Mouse (Mus musculus): ENCODE measurements at regions not wholly inside any gene's neighbourhood (a gene's known extent, or its start where the extent isn't known, plus 50 kb on each side); places are given as distances from the start of the nearest gene placed in this dataset.

DNA sequence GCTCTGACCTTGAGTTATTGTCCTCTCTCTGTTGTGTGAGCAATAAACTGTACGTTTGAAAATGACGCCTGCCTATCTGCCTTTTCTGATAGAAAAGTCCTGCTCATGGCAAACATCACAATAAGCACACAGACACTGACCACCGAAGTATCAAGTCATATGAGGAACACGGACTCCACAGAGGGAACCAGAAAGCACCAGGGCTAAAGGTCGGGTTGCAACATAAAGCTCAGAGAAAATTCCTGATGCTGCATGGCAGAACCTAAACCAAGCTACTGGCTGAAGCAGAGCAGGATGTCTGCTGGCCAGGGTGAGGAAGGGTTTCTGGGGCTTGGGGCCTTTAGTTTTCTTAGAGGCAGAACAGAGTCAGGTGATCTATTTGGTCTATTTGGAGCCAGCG, 94.5 kb upstream of the Elovl6 start:
- DNase-seq (ENCODE audit: low spot score) (no peak), ATAC-seq (no peak)
- H3K36me3 ChIP-seq (ENCODE audit: control insufficient read depth, insufficient read depth, low read length), result no peaks in the 10 kb centered on the region
- no peak overlapping the region for H3K4me2 ChIP-seq (ENCODE audit: low read length)
- no peaks in the 10 kb centered on the region for H3K4me1 ChIP-seq (ENCODE audit: control insufficient read depth, insufficient read depth, low read length)
- no peaks in the 10 kb centered on the region for H3K27me3 ChIP-seq (replicated peaks; ENCODE audit: control insufficient read depth, insufficient read depth, low read length)
- H3K4me3 ChIP-seq (ENCODE audit: low read depth, low read length), result no peak overlapping the region
- H3K9ac ChIP-seq (ENCODE audit: low read length), result no peak overlapping the region
- H3K27ac ChIP-seq (ENCODE audit: low read depth, low read length), result no peak overlapping the region
- no peaks in the 10 kb centered on the region for H3K9me3 ChIP-seq (replicated peaks; ENCODE audit: control insufficient read depth, low read length)
- WGBS, result 88% methylated on average over 6 of the region's 6 CpGs

GRCm38 (mm10) chr3:129442756-129443155, 89.4 kb upstream of the Elovl6 start:
- no peaks in the 10 kb centered on the region for H3K4me1 ChIP-seq (ENCODE audit: control insufficient read depth, insufficient read depth, low read length)
- no peak for ATAC-seq
- 59% methylated on average over 5 of the region's 5 CpGs for WGBS
- no peak overlapping the region for H3K4me2 ChIP-seq (ENCODE audit: low read length)
- DNase-seq (ENCODE audit: low spot score), result no peak
- H3K27me3 ChIP-seq (replicated peaks; ENCODE audit: control insufficient read depth, insufficient read depth, low read length), result no peaks in the 10 kb centered on the region
- no peak overlapping the region for H3K4me3 ChIP-seq (ENCODE audit: low read depth, low read length)
- no peaks in the 10 kb centered on the region for H3K36me3 ChIP-seq (ENCODE audit: control insufficient read depth, insufficient read depth, low read length)
- H3K27ac ChIP-seq (ENCODE audit: low read depth, low read length), result no peak overlapping the region
- H3K9me3 ChIP-seq (replicated peaks; ENCODE audit: control insufficient read depth, low read length), result no peaks in the 10 kb centered on the region
- H3K9ac ChIP-seq (ENCODE audit: low read length), result no peak overlapping the region

- Histone ChIP-seq H3K4me1 (ENCODE audit: control insufficient read depth, insufficient read depth, low read length) (no peaks in the 10 kb centered on the region), H3K27ac (ENCODE audit: low read depth, low read length) (no peak overlapping the region), H3K9ac (ENCODE audit: low read length) (no peak overlapping the region), H3K27me3 (replicated peaks; ENCODE audit: control insufficient read depth, insufficient read depth, low read length) (no peaks in the 10 kb centered on the region), H3K36me3 (ENCODE audit: control insufficient read depth, insufficient read depth, low read length) (no peaks in the 10 kb centered on the region), H3K4me3 (ENCODE audit: low read depth, low read length) (no peak overlapping the region), H3K9me3 (replicated peaks; ENCODE audit: control insufficient read depth, low read length) (no peaks in the 10 kb centered on the region), H3K4me2 (ENCODE audit: low read length) (no peak overlapping the region)
- no peak for DNase-seq (ENCODE audit: low spot score)
- no peak for ATAC-seq
- 97% methylated on average over 3 of the region's 3 CpGs for WGBS
Observed at GRCm38 (mm10) chr3:129444221-129444620, 87.9 kb upstream of the Elovl6 start.

GRCm38 (mm10) chr3:129445961-129446360, 86.2 kb upstream of the Elovl6 start:
- H3K9me3 ChIP-seq (replicated peaks; ENCODE audit: control insufficient read depth, low read length), result no peaks in the 10 kb centered on the region
- no peak for DNase-seq (ENCODE audit: low spot score)
- H3K4me2 ChIP-seq (ENCODE audit: low read length), result no peak overlapping the region
- WGBS, result 95% methylated on average over 6 of the region's 6 CpGs
- no peaks in the 10 kb centered on the region for H3K36me3 ChIP-seq (ENCODE audit: control insufficient read depth, insufficient read depth, low read length)
- H3K27ac ChIP-seq (ENCODE audit: low read depth, low read length), result no peak overlapping the region
- no peak overlapping the region for H3K4me3 ChIP-seq (ENCODE audit: low read depth, low read length)
- no peaks in the 10 kb centered on the region for H3K27me3 ChIP-seq (replicated peaks; ENCODE audit: control insufficient read depth, insufficient read depth, low read length)
- H3K9ac ChIP-seq (ENCODE audit: low read length), result no peak overlapping the region
- no peak for ATAC-seq
- no peaks in the 10 kb centered on the region for H3K4me1 ChIP-seq (ENCODE audit: control insufficient read depth, insufficient read depth, low read length)

- H3K4me2 ChIP-seq (ENCODE audit: low read length), result no peak overlapping the region
- 88% methylated on average over 4 of the region's 4 CpGs for WGBS
- ATAC-seq, result no peak
- no peak overlapping the region for H3K9ac ChIP-seq (ENCODE audit: low read length)
- no peak for DNase-seq (ENCODE audit: low spot score)
- no peaks in the 10 kb centered on the region for H3K27me3 ChIP-seq (replicated peaks; ENCODE audit: control insufficient read depth, insufficient read depth, low read length)
- no peaks in the 10 kb centered on the region for H3K9me3 ChIP-seq (replicated peaks; ENCODE audit: control insufficient read depth, low read length)
- no peaks in the 10 kb centered on the region for H3K36me3 ChIP-seq (ENCODE audit: control insufficient read depth, insufficient read depth, low read length)
- no peak overlapping the region for H3K4me3 ChIP-seq (ENCODE audit: low read depth, low read length)
- no peaks in the 10 kb centered on the region for H3K4me1 ChIP-seq (ENCODE audit: control insufficient read depth, insufficient read depth, low read length)
- H3K27ac ChIP-seq (ENCODE audit: low read depth, low read length), result no peak overlapping the region
Observed at GRCm38 (mm10) chr3:129449928-129450327, 82.2 kb upstream of the Elovl6 start.

DNA sequence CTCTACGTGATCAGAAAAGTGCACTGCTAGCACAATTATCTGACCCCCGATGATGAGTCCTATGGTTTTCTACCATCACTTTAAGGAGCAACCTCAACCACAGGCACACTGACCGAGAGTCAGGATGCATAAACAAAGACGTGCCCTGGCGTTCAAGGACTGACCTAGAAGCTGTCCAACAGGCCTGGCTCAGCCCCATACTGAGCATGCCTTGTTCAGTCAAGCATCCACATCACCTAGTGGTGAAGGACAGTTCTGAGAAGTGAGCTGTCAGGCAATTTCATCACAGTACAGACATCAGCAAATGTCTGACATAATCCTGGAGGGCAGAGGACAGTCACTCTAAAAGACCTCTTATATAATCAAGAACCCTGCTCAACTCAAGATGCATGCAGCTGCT, 81.5 kb upstream of the Elovl6 start:
- no peak overlapping the region for H3K4me3 ChIP-seq (ENCODE audit: low read depth, low read length)
- H3K27me3 ChIP-seq (replicated peaks; ENCODE audit: control insufficient read depth, insufficient read depth, low read length), result no peaks in the 10 kb centered on the region
- WGBS, result 90% methylated on average over 5 of the region's 5 CpGs
- no peaks in the 10 kb centered on the region for H3K9me3 ChIP-seq (replicated peaks; ENCODE audit: control insufficient read depth, low read length)
- H3K9ac ChIP-seq (ENCODE audit: low read length), result no peak overlapping the region
- H3K36me3 ChIP-seq (ENCODE audit: control insufficient read depth, insufficient read depth, low read length), result no peaks in the 10 kb centered on the region
- H3K4me1 ChIP-seq (ENCODE audit: control insufficient read depth, insufficient read depth, low read length), result no peaks in the 10 kb centered on the region
- H3K4me2 ChIP-seq (ENCODE audit: low read length), result no peak overlapping the region
- ATAC-seq (no peak), DNase-seq (ENCODE audit: low spot score) (no peak)
- no peak overlapping the region for H3K27ac ChIP-seq (ENCODE audit: low read depth, low read length)

GRCm38 (mm10) chr3:129470088-129470487, 62.1 kb upstream of the Elovl6 start:
- Histone ChIP-seq H3K4me1 (ENCODE audit: control insufficient read depth, insufficient read depth, low read length) (no peaks in the 10 kb centered on the region), H3K9me3 (replicated peaks; ENCODE audit: control insufficient read depth, low read length) (no peaks in the 10 kb centered on the region), H3K36me3 (ENCODE audit: control insufficient read depth, insufficient read depth, low read length) (no peaks in the 10 kb centered on the region), H3K27me3 (replicated peaks; ENCODE audit: control insufficient read depth, insufficient read depth, low read length) (no peaks in the 10 kb centered on the region), H3K9ac (ENCODE audit: low read length) (no peak overlapping the region), H3K4me3 (ENCODE audit: low read depth, low read length) (no peak overlapping the region), H3K27ac (ENCODE audit: low read depth, low read length) (no peak overlapping the region), H3K4me2 (ENCODE audit: low read length) (no peak overlapping the region)
- no peak for ATAC-seq
- DNase-seq (ENCODE audit: low spot score), result no peak
- WGBS, result 83% methylated on average over 5 of the region's 5 CpGs

DNA sequence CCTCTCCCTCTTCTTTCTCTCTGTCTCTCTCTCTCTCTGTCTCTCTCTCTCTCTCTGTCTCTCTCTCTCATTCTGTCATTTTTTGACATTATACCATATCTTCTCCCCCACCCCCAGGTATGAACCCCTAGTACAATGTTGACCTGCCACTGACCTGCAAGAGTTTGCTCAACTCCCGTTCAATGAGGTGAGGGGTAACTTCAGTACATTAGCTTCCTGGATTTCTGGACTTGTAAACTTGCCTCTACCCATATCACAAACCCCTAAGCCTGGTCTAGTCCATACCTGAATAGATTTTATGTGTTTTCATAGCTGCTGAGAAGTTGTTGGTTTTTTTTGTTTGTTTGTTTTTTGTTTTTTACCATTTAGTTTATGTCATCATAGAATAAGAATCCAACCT, 60.8 kb upstream of the Elovl6 start:
- DNase-seq (ENCODE audit: low spot score), result no peak
- no peaks in the 10 kb centered on the region for H3K4me1 ChIP-seq (ENCODE audit: control insufficient read depth, insufficient read depth, low read length)
- H3K27me3 ChIP-seq (replicated peaks; ENCODE audit: control insufficient read depth, insufficient read depth, low read length), result no peaks in the 10 kb centered on the region
- no peak overlapping the region for H3K9ac ChIP-seq (ENCODE audit: low read length)
- H3K27ac ChIP-seq (ENCODE audit: low read depth, low read length), result no peak overlapping the region
- H3K4me2 ChIP-seq (ENCODE audit: low read length), result no peak overlapping the region
- no peak for ATAC-seq
- no peak overlapping the region for H3K4me3 ChIP-seq (ENCODE audit: low read depth, low read length)
- WGBS, result 92% methylated on average over 1 of the region's 1 CpGs
- H3K9me3 ChIP-seq (replicated peaks; ENCODE audit: control insufficient read depth, low read length), result no peaks in the 10 kb centered on the region
- H3K36me3 ChIP-seq (ENCODE audit: control insufficient read depth, insufficient read depth, low read length), result no peaks in the 10 kb centered on the region

DNA sequence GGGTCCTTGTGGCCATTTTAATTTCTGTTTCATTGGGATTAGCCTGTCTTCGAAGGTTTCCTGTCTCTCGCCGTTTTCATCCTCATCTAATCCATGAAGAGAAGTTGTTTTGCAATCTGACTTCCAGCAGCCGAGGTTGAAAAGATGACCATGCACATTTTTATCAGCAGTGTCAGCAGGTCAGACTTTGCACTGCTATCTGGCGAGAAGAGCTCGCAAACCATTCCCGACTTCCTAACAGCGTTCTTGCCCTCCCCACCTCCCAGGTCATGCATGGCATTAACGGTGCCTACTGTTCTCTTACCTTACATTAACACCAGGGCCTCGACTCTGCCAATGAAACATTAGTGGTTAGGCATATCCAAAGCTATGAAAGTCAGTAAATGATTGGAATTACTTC, 60.1 kb upstream of the Elovl6 start:
- Histone ChIP-seq H3K27me3 (replicated peaks; ENCODE audit: control insufficient read depth, insufficient read depth, low read length) (no peaks in the 10 kb centered on the region), H3K27ac (ENCODE audit: low read depth, low read length) (no peak overlapping the region), H3K36me3 (ENCODE audit: control insufficient read depth, insufficient read depth, low read length) (no peaks in the 10 kb centered on the region), H3K4me3 (ENCODE audit: low read depth, low read length) (no peak overlapping the region), H3K9ac (ENCODE audit: low read length) (no peak overlapping the region), H3K4me2 (ENCODE audit: low read length) (no peak overlapping the region), H3K9me3 (replicated peaks; ENCODE audit: control insufficient read depth, low read length) (no peaks in the 10 kb centered on the region), H3K4me1 (ENCODE audit: control insufficient read depth, insufficient read depth, low read length) (no peaks in the 10 kb centered on the region)
- DNase-seq (ENCODE audit: low spot score), result no peak
- WGBS, result 90% methylated on average over 10 of the region's 10 CpGs
- ATAC-seq, result no peak

DNA sequence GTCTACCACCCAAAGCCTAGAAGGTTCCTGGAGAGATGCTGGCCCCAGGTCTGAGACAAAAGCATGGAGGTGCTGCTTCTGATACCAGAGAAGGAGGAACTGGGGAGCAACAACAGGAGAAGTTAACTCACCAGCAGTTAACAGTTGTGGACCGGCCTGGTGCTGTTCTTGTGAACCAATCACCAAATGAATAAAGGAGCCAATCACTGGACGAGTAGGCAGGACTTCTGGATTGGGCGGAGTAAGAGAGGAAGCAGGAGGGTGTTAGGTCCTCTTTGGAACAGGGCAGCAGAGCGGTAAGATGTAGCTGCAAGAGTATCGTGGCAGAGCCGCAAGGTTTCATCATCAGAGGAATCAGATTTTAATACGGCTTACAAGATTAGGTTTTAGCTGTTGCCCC, 57.7 kb upstream of the Elovl6 start:
- DNase-seq (ENCODE audit: low spot score) (no peak), ATAC-seq (no peak)
- Histone ChIP-seq H3K9ac (ENCODE audit: low read length) (no peak overlapping the region), H3K27me3 (replicated peaks; ENCODE audit: control insufficient read depth, insufficient read depth, low read length) (no peaks in the 10 kb centered on the region), H3K4me1 (ENCODE audit: control insufficient read depth, insufficient read depth, low read length) (no peaks in the 10 kb centered on the region), H3K4me3 (ENCODE audit: low read depth, low read length) (no peak overlapping the region), H3K36me3 (ENCODE audit: control insufficient read depth, insufficient read depth, low read length) (no peaks in the 10 kb centered on the region), H3K27ac (ENCODE audit: low read depth, low read length) (no peak overlapping the region), H3K4me2 (ENCODE audit: low read length) (no peak overlapping the region), H3K9me3 (replicated peaks; ENCODE audit: control insufficient read depth, low read length) (no peaks in the 10 kb centered on the region)
- WGBS, result 93% methylated on average over 7 of the region's 7 CpGs
